Mouse (Mus musculus) right cerebral cortex, postnatal 4 days (tissue): ENCODE data around the gene Tvp23a.
A peak's percentile ranks its signal among the peaks of the same experiment; 100 is the strongest.

Source experiments
- DNase-seq: peaks from one replicate; pipeline ENCODE4 v3.0.0-alpha.2; 2022

Gene Tvp23a

GRCm38 (mm10) chr16:10388634-10389365 lies 58.4 kb downstream of the Tvp23a start:
- no peak for DNase-seq

GRCm38 (mm10) chr16:10385261-10385660 lies 61.9 kb downstream of the Tvp23a start:
- DNase-seq, result no peak

GRCm38 (mm10) chr16:10384544-10384943 lies 62.6 kb downstream of the Tvp23a start:
- no peak for DNase-seq

GRCm38 (mm10) chr16:10384060-10384497 lies 63.1 kb downstream of the Tvp23a start:
- DNase-seq, result no peak

- DNase-seq, result no peak
Measured at GRCm38 (mm10) chr16:10379531-10379930, 67.6 kb downstream of the Tvp23a start.

- no peak for DNase-seq
Measured at GRCm38 (mm10) chr16:10377286-10377685, 69.9 kb downstream of the Tvp23a start.

GRCm38 (mm10) chr16:10374254-10375011 lies 72.7 kb downstream of the Tvp23a start:
- peak; percentile 33 for DNase-seq

- no peak for DNase-seq
Measured at GRCm38 (mm10) chr16:10372372-10372771, 74.8 kb downstream of the Tvp23a start.
